Mouse (Mus musculus): Measurements from ENCODE around the gene Ick.
A peak's percentile ranks its signal among the peaks of the same experiment; 100 is the strongest.

DNA sequence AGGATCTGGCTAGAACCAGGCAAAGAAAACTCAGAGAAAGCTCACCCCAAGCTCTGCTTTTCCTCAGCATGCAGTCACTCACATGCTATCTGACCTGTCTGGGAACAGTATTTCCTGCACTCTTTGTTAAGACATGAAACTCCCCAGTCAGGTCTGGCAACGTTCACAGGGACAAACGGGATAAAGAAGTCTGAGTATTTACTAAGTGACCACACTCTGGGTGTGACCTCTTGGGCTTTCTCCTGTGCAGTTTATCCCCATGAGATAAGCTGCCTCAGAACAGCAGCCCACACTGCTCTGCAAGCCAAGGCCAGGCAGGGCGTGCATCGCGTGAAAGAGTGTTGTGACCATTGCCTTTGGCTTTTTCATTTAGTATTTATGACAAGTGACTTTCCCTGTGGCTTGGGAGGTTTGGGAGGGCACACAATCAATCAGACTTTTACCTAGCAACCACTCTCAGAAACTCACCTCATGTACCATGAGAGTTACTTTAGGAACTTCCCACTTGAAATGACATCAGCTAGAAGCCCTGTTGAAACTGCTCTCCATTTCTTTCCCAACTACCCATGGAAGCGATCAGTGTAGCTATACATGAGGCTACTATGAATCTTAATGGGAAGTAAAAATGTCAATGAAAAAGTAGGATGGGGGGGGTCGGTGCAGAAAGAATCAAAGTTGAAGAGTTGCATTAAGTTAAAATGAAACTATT, 103.5 kb downstream of the Ick start:
- TF ChIP-seq TBP (IDR thresholded peaks at IDR 0.05; ENCODE audit: low read depth, low read length) (no peak), CTCF (IDR thresholded peaks at IDR 0.05 in 2 of 3, conservative IDR thresholded peaks at IDR 0.05 in 1 of 3; ENCODE audit: control insufficient read depth in 1 of 3, insufficient read depth in 1 of 3, low read depth in 2 of 3, low read length in 3 of 3, poor library complexity in 1 of 3, severe bottlenecking in 1 of 3) (no peak), EP300 (IDR thresholded peaks at IDR 0.05; ENCODE audit: low read depth in 1 of 2, low read length in 2 of 2) (peak; percentile 61 to 67), CHD1 (IDR thresholded peaks at IDR 0.05; ENCODE audit: low read depth, low read length) (no peak), POLR2A (IDR thresholded peaks at IDR 0.05; ENCODE audit: control insufficient read depth in 1 of 2, insufficient read depth in 1 of 2, low read depth in 1 of 2, low read length in 2 of 2, poor library complexity in 1 of 2) (no peak), USF1 (IDR thresholded peaks at IDR 0.05; ENCODE audit: low read depth, low read length) (no peak), MYC (IDR thresholded peaks at IDR 0.05; ENCODE audit: low read depth, low read length) (no peak), UBTF (IDR thresholded peaks at IDR 0.05; ENCODE audit: borderline replicate concordance, insufficient read depth, low read depth, low read length) (no peak)

Measured in MEL (cell line).